38 mouse cellular contexts compared by ENCODE assay signal in the genomic region with DNA sequence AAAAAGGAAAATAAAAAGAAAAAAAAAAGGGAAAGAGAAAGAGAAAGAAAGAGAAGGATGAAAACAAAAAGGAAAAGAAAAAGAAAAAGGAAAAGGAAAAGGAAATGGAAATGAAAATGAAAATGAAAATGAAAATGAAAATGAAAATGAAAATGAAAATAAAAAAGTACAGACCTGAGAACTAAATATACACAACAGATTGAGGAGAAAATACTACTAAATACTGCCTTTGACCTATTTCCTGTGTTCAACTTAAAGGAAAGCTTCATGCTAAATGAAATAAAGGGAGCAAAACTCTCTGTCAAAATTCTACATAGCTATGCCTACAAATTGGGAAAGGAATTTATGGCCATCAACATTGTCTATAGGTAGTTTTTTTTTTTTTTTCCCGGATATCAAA. TPM values are rescaled to one million over a fixed set of nuclear protein-coding genes. Genes with fewer than 3 reads are reported as not detected.
"Had no signal": no experiment of that assay in that cellular context is flagged by ENCODE, and none has a peak within 500 bp of the region (broad histone marks: within the 10 kb centered on the region; RNA-seq: fewer than 3 reads in every experiment).

No protein-coding gene starts in this region.

- H3K4me3 ChIP-seq: limb, embryonic 10.5 days; limb, embryonic 12.5 days; limb, embryonic 13.5 days; limb, embryonic 15.5 days; liver, embryonic 12.5 days; liver, embryonic 13.5 days; liver, embryonic 15.5 days; lung, embryonic 15.5 days; megakaryocyte, embryonic 14.5 days; midbrain, embryonic 10.5 days; midbrain, embryonic 12.5 days; midbrain, embryonic 13.5 days; midbrain, embryonic 15.5 days; myocyte; neural tube, embryonic 12.5 days had no signal

- ATAC-seq: liver, embryonic 12.5 days; liver, postnatal 0 days; lung, postnatal 0 days; midbrain, embryonic 13.5 days; midbrain, embryonic 15.5 days; midbrain, embryonic 16.5 days had no signal

- H3K9me3 ChIP-seq: limb, embryonic 15.5 days; liver, embryonic 12.5 days; liver, embryonic 15.5 days; lung, embryonic 15.5 days; megakaryocyte, embryonic 14.5 days had no signal

- H3K36me3 ChIP-seq: limb, embryonic 10.5 days; limb, embryonic 12.5 days; limb, embryonic 13.5 days; limb, embryonic 15.5 days; liver, embryonic 12.5 days; liver, embryonic 13.5 days; liver, embryonic 15.5 days; lung, embryonic 15.5 days; midbrain, embryonic 10.5 days; midbrain, embryonic 12.5 days; midbrain, embryonic 13.5 days; midbrain, embryonic 15.5 days; neural tube, embryonic 12.5 days had no signal

- H3K9ac ChIP-seq: limb, embryonic 12.5 days; limb, embryonic 13.5 days; limb, embryonic 15.5 days; liver, embryonic 12.5 days; liver, embryonic 13.5 days; liver, embryonic 14.5 days; liver, embryonic 15.5 days; liver, postnatal 0 days; lung, embryonic 14.5 days; lung, embryonic 15.5 days; midbrain, embryonic 12.5 days; midbrain, embryonic 13.5 days; midbrain, embryonic 15.5 days; neural tube, embryonic 12.5 days had no signal

- DNase-seq: left cerebral cortex, postnatal 4 days; liver; liver, embryonic 13.5 days; liver, postnatal 0 days; lung, adult 18-20 months; lung, adult 2 months; lung, embryonic 14.5 days; lung, postnatal 14 days; lung, postnatal 36 days; lung, postnatal 4 days; midbrain, embryonic 14.5 days had no signal

- H3K4me1 ChIP-seq: limb, embryonic 10.5 days; limb, embryonic 12.5 days; limb, embryonic 13.5 days; limb, embryonic 15.5 days; liver, embryonic 12.5 days; liver, embryonic 13.5 days; liver, embryonic 15.5 days; lung, embryonic 15.5 days; megakaryocyte, embryonic 14.5 days; midbrain, embryonic 10.5 days; midbrain, embryonic 12.5 days; midbrain, embryonic 13.5 days; midbrain, embryonic 15.5 days; neural tube, embryonic 12.5 days had no signal

- H3K27me3 ChIP-seq: limb, embryonic 12.5 days; limb, embryonic 13.5 days; limb, embryonic 15.5 days; liver, embryonic 12.5 days; liver, embryonic 13.5 days; liver, embryonic 15.5 days; lung, embryonic 15.5 days; megakaryocyte, embryonic 14.5 days; midbrain, embryonic 12.5 days; midbrain, embryonic 13.5 days; midbrain, embryonic 15.5 days; neural tube, embryonic 12.5 days had no signal

- H3K4me2 ChIP-seq: limb, embryonic 12.5 days; limb, embryonic 13.5 days; limb, embryonic 15.5 days; liver, embryonic 11.5 days; liver, embryonic 12.5 days; liver, embryonic 13.5 days; liver, embryonic 15.5 days; lung, embryonic 14.5 days; lung, embryonic 15.5 days; midbrain, embryonic 11.5 days; midbrain, embryonic 12.5 days; midbrain, embryonic 13.5 days; midbrain, embryonic 15.5 days; neural tube, embryonic 12.5 days had no signal

- H3K27ac ChIP-seq: limb, embryonic 10.5 days; limb, embryonic 12.5 days; limb, embryonic 13.5 days; limb, embryonic 15.5 days; liver, embryonic 12.5 days; liver, embryonic 13.5 days; liver, embryonic 14.5 days; liver, embryonic 15.5 days; lung, embryonic 15.5 days; macrophage; midbrain, embryonic 10.5 days; midbrain, embryonic 12.5 days; midbrain, embryonic 13.5 days; midbrain, embryonic 15.5 days; neural tube, embryonic 12.5 days had no signal

RNA-seq across cellular contexts. Expression of a gene that starts 16.1 kb away (rescaled TPM):
- polyA plus RNA-seq: limb, embryonic 10.5 days; limb, embryonic 11.5 days; limb, embryonic 12.5 days; limb, embryonic 13.5 days; limb, embryonic 14.5 days; limb, embryonic 15.5 days; liver, adult 2 months; liver, embryonic 11.5 days; liver, embryonic 12.5 days; liver, embryonic 13.5 days; liver, embryonic 14.5 days; liver, embryonic 15.5 days; liver, embryonic 16.5 days; liver, postnatal 0 days; lung, adult 2 months; lung, embryonic 14.5 days; lung, embryonic 15.5 days; lung, embryonic 16.5 days; lung, postnatal 0 days; macrophage; midbrain, embryonic 10.5 days; midbrain, embryonic 11.5 days; midbrain, embryonic 12.5 days; midbrain, embryonic 13.5 days; midbrain, embryonic 14.5 days; midbrain, embryonic 15.5 days; midbrain, embryonic 16.5 days; midbrain, postnatal 0 days; myocyte; neural tube, embryonic 11.5 days; neural tube, embryonic 12.5 days had no signal
